Mouse (Mus musculus) embryo, embryonic 10.5 days (tissue): ENCODE measurements around the gene Sntb2.
"Not testable (repeated sequence)": the region's sequence is repeated elsewhere in the genome, so short reads cannot be mapped to it uniquely, and the experiment has no call there.

ENCODE experiments used
- DNase-seq: peaks from one replicate; pipeline ENCODE4 v3.0.0-alpha.2; 2015; ENCODE audit warnings: low spot score

Gene Sntb2

DNA sequence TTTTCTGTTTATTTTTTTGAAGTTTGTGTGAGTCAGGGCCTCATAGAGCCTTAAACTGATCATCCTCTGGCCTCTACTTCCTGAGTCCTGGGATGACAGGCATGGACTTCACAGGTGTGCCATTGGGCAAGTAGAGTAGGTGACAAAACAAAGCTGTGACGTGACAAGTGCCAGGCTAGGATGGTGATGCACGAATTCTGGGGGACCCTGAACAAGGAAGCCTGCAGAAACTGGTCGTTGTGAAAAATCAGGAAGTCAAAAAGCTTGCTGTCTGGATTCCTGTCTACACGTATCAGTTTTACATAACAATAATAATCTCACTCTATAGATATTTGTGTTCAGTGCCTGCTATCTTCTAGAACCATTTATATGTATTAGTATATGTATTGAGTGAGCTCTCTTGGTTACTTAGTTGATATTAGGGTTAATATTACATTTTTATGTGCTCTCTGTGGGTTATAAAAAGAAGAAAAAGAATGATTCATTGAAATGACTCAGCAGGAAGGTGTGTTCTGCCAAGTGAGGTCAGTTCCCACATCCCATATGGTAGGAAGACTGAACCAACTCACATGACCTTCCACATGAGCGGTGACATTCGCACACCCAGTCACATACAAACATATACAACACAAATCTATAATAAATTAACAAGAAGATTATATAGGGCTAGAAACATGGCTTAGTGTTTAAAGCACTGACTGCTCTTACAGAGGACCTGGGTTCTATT is 37.2 kb downstream of the Sntb2 start:
- no peak for DNase-seq

DNA sequence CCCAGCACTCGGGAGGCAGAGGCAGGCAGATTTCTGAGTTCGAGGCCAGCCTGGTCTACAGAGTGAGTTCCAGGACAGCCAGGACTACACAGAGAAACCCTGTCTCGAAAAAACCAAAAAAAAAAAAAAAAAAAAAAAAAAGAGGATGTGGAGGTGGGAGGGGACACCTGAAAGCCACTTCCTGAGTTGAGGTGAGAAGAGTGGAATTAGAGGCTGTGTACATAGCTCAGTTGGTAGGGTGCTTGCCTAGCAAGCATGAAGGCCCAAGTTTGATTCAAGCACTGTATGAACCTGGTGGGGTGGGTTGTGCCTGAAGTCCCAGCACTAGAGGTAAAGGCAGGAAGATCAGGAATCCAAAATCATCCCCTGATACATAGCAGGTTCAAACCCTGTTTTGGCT is 38.0 kb downstream of the Sntb2 start:
- DNase-seq = not testable (repeated sequence)

DNA sequence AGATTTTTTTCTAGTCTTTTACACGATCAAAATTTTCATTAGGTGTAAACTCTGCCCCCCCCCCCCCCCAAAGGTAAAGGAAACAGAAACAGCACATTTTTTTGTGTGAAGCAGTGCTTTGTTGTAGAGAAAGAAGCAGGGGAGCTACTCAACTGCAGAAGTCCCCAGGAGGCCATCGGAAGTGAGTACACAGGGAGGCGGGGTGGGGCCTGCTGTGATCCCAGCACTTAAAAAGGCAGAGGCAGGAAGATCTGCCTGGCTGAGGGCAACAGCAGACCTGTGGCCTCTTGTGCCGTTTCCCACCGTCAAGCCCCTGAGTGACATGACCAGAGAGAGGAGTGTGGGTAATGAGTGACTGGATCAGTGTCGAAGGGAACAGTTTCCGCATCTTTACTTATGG is 39.2 kb downstream of the Sntb2 start:
- DNase-seq = no peak

DNA sequence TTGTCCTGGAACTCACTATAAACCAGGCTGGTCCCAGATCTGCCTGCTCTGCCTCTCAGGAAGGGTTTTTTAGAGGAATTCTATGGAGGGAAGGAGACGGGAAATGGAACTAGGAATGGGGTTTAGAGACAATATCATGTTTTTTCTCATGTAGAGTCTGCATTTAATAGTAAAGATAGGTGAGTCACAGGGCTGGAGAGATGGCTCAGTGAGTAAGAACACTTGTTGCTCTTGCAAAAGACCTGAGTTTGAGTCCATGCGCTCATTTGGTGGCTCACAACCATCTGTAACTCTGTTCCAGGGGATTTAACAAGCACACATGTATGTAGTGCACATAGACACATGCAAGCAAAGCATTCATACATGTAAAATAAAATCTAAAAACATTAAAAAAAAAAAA is 40.2 kb downstream of the Sntb2 start:
- DNase-seq = no peak

DNA sequence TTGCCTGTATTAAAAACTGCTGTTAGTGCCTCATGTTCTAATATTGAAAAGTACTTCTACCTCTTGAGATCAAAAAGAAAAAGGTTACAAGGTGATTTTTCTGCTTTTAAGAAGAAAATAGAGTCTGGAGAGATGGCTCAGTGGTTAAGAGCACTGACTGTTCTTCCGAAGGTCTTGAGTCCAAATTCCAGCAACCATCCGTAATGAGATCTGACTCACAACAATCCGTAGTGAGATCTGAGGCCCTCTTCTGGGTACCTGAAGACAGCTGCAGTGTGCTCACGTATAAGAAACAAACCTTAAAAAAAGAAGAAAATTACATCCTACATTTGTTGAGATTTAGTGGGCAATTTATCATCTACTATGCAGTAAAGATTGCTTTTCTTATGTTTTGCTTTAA is 40.9 kb downstream of the Sntb2 start:
- no peak for DNase-seq

DNA sequence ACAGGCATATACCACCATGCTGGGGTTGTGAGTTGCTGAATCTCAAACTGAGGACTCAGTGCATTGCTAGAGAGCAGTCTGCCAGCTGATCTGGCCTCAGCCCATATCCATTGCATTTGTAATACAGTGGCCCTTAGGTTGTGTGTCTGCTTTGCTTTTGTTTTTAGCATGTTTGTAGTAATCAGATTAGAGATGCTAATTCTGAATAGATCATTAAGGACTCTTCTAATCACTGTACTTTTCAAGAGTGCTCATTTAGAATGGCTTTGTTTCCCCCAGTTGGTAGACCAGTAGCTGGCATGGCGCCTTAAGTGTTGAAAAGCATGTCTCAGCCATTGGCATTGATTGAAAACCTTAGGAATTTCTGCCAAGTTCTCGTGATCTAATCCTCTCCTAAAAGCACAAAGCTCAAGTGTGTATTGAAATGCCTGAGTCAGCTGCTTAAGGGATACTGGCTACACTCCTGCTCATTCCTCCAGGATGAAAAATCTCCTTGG is 43.3 kb downstream of the Sntb2 start:
- no peak for DNase-seq

DNA sequence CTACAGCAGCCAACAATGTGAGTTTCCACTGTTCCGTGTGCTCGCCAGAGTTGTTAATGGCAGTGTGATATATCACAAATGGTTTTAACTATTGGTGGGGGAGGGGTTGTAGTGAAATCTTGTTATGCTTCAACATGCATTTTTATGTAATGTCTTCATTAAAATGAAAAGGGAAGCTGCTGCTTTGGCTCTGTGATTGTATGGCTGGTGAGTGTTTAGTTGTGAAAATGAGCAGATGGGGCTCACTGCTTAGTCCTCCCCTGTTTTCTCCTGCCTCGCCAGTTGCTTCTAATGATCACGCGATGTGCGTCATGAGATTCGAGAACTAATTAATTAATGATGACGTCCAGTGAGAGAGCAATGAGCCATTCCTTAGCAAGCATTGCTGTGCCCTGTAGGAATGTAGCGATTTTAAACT is 49.9 kb downstream of the Sntb2 start:
- no peak for DNase-seq

DNA sequence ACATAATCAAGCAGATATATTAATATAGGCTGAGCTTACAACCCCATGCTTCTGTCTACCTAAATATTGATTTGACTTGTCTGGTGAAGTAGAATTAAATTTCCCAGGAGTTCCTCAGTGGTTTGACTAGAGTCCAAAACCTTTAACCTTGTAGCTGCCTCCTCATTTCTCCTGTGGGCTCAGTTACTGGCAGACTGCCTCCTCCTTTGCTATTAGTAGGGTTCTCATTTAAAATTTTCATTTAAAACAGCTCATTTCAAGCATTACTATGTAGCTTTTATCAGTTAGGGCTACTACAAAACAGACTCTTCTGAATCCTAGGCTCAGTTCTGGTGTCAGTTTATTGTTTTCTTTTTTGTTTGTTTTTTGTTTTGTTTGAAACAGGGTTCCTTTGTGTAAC is 50.4 kb downstream of the Sntb2 start:
- DNase-seq = no peak

DNA sequence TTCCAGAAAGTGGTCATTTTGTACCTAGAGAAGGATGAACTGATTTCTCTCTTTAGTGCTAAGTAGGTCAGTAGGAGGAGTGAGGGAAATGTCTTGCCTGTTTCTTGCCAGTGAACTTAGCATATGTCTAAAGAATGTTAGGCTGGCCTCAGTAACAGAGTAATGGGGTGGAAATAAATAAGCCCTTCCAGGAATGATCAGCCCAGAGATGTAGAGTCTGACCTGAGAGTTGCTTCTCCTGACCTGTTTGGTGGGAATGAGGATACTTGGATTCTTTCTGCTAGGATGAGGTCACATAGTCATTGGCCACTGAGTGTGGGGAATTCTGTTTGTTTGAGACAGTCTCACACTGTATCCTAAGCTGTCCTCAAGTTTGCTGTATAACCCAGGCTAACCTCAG is 52.0 kb downstream of the Sntb2 start:
- DNase-seq = no peak

DNA sequence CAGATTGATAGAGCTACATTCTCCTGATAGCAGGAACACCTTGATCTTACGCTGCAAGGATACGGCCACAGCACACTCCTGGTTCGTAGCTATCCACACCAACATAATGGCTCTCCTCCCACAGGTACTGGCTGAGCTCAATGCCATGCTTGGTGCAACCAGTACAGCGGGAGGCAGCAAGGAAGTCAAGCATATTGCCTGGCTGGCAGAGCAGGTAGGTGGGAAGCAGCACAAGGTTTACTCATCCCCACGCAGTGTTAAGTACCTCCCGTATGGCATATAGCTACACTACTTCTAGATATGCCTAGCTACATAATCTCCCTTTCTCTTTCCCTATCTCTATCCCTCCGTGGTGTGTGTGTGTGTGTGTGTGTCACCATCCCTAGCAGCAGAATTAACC is 55.8 kb downstream of the Sntb2 start:
- DNase-seq = no peak

DNA sequence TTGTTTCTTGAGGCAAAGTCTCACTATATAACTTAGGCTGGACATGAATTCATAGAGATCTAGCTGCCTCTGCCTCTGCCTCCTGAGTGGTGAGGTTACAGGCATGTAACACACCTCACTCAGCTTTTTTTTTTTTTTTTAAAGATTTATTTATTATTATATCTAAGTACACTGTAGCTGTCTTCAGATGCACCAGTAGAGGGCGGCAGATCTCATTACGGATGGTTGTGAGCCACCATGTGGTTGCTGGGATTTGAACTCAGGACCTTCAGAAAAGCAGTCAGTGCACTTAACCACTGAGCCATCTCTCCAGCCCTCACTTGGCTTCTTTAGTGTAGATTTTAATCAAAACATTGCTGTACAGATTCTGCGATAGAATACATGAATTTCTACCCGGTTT is 60.8 kb downstream of the Sntb2 start:
- not testable (repeated sequence) for DNase-seq

DNA sequence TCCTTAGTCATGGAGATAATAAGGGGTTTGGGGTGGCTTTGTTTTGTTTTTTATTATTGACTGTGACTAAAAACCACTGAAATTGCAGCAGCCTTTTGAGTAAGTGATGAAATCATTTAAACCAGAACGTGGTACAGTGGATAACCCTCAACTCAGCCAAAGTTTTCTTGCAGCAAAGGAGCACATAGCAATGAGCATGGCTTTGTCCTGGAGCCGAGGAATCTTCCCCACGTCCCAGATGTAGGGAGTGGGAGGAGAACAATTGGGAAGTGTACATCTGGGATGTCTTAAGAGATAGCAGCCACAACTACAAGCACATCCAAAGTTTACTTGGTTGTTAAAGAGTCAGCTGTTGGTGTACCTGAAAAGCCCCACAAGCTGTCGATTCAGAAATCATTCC is 61.9 kb downstream of the Sntb2 start:
- no peak for DNase-seq

DNA sequence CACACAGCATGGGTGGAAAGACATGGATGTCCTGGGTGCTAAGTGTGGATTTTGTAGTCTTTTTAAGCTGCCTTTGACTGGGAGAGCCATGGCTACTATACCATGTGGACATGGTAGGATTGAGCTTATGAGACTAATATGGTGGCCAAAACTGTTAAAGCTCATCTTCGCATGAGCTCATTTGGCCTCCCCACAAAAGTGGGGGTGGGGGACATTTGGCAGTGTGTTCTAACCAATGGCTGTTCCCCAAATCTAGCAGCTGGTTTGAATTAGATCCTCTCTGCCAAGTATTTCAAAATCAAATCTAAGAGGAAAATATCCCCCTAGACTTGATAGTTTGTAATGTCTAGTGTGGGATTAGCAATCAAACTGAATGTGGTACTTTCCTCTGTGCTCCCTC is 63.5 kb downstream of the Sntb2 start:
- no peak for DNase-seq

DNA sequence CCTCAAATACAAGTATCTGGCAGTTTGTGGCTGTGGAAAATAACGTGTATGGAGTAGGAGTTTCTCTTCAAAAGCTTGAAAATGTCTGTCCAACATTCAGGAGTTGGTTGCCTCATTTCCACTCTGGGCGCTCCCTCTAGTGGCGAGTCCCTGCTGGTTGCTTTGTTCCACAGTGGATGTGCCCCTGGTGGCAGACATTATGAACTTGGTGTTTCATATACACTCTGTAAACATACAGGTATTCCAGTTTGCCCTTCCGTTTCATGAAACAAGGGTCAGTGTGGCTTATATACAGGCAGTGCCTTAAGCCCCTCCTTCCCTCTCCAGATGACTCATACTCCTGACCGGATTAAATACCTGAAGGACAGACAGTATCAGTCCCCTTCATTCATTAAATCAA is 67.0 kb downstream of the Sntb2 start:
- peak; percentile 92 for DNase-seq

DNA sequence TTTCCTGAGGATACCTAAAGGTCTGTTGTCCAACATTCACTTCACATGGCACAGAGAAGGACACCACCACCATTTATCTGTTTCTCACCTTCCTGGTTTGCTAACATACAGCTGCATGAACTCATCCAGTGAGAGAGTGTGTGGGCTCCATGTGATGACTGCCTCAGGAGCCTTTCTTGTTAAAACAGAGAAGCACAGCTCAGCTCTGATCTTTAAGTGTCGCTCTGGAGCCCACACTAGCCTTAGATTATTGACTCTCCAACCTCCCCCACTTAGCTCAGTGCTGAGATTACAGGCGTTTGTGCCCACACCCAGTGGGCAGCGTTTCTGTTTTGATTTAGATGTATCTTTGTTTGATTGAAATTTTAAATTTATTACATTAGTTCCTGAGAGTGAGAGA is 72.2 kb downstream of the Sntb2 start:
- no peak for DNase-seq

DNA sequence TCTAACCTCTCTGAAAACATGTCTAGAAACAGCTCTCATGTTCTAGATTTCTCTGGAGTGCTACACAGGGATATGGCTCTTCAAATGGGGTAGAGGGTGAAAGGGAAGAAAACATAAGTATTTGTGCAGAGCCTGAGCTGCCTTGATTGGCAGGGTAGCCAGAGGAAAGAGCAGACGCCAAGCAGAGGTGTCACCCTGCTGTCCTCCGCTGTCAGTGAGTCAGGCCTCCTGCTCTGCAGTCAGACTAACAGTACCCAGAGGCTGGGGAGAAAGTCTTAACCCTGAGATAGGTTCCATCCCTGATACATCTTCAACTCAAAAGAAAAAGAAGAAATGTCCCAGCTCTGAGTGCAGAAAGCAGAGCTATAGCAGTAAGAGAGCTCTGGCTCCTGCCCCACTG is 77.1 kb downstream of the Sntb2 start:
- no peak for DNase-seq

DNA sequence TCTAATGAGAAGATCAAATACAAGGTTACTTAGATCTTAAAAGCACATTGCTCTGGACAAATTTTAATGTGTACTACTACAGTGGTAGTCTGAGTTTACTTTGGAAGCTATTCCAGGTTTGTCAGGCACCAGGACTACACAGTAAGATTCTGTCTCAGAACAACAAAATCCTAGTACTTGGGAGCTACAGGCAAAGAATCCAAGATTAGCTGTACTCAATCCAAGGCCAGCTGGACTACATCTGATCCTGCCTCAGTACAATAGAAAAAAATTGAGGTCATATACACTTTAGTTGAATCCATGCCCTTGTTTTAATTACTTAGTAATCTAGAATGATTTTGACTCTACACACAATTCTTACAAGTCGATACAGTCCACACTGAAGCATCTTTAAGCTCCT is 79.4 kb downstream of the Sntb2 start:
- no peak for DNase-seq

DNA sequence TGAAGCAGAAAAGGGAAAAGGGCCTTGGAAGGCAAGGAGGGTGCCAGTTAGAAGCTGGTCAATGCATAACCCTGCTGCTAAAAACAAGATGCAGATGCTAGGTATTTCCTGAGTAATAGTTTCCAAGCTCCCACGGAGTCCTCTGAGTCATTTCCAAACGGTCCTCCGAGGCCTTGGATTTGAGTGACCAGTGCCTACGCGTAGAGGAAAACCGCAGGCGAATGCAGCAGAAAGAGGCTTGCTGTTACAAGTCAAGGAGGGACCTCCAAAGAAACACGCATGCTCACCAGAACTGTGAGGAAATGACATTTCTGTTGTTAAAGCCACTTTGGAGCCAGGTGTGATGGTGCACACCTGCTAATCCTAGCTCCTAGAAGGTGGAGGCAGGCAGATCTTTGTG is 87.9 kb downstream of the Sntb2 start:
- DNase-seq = no peak

DNA sequence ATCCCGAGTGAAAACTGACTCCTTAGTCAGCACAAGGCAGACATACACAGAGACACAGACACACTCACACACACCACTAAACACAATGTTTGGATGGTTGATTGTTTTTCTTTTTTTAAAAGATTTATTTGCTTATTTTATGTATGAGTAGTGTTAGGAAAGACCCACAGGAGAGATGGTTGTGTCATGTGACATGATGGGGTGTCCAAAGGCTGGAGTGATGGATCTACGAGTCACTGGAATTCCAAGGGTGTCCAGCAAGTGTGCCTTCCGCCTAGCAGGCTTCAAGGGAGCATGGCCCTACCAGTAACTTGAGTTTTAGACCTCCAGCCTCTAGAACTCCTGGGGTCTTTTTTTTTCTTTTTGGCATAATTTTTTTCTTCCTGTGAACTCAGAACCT is 93.8 kb downstream of the Sntb2 start:
- no peak for DNase-seq

DNA sequence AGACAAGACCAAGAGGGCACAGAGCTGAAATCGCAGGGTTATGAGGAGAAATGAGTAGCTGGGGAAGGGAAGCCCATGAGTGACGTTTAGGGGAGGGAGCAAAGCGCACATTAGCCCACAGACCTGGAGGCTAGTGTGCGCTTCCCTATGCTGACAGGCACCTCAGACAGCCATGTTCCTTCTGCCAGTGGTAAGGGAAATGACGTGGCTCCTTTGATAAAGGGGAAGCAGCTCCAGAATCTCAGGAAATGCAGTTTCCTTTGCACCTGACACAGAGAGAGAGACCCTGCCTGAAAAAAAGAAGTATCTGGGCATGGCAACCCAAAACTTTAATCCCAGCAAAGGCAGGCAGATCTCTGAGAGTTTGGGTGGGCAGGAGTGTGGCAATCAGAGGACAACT is 94.5 kb downstream of the Sntb2 start:
- no peak for DNase-seq

DNA sequence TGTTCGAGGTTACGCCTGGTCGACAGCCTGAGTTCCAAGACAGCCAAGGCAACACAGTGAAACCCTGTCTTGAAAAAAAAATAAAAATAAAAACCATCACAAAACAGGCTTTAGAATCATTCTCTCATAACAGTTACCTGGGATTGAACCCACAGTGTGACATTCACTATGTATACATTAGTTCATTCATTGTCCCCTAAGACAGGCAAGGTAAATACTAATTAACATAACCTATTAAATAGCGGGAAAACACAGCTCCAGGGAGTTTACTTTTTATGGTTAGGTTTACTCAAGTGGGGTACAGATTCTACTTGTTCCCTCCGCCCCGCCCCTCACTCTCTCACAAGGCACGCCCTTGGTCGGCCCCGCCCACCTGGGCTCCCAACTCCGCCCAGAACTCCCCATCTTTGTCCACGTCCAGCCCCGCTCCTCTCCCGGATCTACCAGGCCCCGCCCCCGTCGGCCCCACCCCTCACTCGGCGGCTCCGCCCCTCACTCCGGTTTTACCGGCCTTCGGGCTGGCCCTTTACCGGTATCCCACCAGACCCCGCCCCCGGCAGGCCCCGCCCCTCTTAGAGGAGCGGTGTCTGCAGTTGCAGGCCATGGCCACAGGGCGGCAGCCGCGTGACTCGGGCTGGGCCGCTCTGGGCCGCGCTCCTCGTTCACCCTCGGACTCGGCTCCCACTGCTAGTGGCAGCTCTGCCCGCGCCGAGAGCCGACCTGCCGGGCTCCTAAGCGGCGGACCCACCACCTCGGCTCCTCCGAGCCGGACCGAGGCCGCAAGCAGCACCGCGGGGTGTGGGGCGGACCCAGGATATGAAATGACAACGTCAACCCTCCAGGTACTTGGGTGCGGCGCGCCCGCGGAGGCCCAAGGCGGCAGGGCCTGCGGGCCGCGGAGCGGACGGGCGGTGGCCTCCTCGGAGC is 95.4 kb downstream of the Sntb2 start, which contains the start of gene Vps4a:
Vps4a (plus strand) TSS at position 573 of the 927 bp plus-strand sequence.
- DNase-seq = peak; percentile 96

DNA sequence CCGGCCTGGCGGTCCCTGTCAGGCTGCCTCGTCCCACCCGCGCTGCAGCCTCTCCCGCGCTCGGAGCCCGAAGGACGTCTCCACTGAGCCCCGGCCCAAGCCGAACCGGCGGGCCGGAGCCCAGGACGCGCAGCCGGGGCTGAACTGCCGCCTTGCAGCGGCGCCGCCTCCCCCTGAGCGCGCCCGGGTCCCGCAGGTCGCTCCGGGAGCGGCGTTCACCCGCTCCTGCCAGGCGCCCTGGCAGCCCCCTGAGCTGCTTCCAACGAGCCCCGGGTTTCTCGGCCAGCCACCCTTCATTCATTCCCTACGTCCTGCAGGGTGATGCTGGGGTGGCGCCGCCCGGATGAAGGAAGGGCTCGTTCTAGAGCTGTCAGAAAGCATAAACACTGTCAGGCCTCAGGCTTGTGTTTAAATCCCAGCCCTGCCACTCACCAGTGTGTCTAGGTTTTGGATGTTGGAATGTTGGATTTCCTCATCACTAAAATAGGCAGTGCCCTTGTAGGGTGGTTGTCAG is 96.1 kb downstream of the Sntb2 start:
- peak; percentile 20 for DNase-seq

DNA sequence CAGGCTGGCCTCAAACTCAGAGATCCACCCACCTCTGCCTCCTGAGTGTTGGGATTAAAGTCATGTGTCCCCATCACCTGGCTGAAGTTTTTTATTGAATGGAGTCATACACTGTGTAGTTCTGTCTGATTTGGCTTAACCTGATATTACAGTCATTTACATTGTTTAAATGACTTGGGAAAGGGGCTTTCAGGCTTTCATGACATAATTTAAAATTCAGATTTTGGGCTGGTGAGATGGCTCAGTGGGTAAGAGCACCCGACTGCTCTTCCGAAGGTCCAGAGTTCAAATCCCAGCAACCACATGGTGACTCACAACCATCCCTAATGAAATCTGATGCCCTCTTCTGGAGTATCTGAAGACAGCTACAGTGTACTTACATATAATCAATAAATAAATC is 98.1 kb downstream of the Sntb2 start:
- not testable (repeated sequence) for DNase-seq
